ENCODE assay signal across 17 mouse cellular contexts in the genomic region with DNA sequence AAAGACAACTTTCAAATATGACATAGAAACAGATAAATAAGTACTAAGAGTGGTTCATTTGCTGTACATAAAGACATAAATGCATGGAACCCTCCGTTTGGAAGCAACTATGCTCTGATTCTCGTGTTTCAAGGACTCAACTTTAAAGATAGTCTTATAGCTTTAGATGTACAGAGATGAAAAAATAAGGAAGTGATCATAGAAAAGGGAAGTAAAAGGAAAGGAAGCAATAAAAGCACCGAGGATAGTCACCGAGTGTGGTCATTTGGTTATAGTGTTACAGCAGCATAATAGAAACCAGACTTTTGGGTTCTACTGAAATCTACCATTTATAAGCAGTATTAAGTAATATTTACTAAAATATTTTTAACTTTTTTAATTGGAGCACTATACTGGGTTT. TPM values are rescaled to one million over a fixed set of nuclear protein-coding genes. Genes with fewer than 3 reads are reported as not detected.
"Had no signal": no experiment of that assay in that cellular context is flagged by ENCODE, and none has a peak within 500 bp of the region (broad histone marks: within the 10 kb centered on the region; RNA-seq: fewer than 3 reads in every experiment).

No protein-coding gene starts in this region.

- H3K4me3 ChIP-seq: limb, embryonic 12.5 days; midbrain, embryonic 13.5 days; neural tube, embryonic 13.5 days had no signal

- H3K27me3 ChIP-seq: limb, embryonic 12.5 days; midbrain, embryonic 13.5 days; neural tube, embryonic 13.5 days had no signal

- H3K36me3 ChIP-seq: limb, embryonic 12.5 days; midbrain, embryonic 13.5 days; neural tube, embryonic 13.5 days had no signal

- H3K9me3 ChIP-seq: limb, embryonic 12.5 days; midbrain, embryonic 13.5 days; neural tube, embryonic 13.5 days had no signal

- ATAC-seq: midbrain, embryonic 13.5 days had no signal

- H3K4me1 ChIP-seq: limb, embryonic 12.5 days; midbrain, embryonic 13.5 days; neural tube, embryonic 13.5 days had no signal

- DNase-seq: kidney, adult 11 months; kidney, adult 9 months; kidney, postnatal 36 days; liver; lung, embryonic 14.5 days; lung, postnatal 14 days; right cerebral cortex, postnatal 14 days; thymus, adult 18-20 months; thymus, postnatal 25 days had no signal

RNA-seq across cellular contexts. Expression of a gene that starts 4.0 kb away (rescaled TPM):
- polyA plus RNA-seq: midbrain, embryonic 13.5 days; neural tube, embryonic 13.5 days had no signal

RNA-seq across cellular contexts. Expression of a gene that starts 38.7 kb away (rescaled TPM):
- polyA plus RNA-seq: kidney, postnatal 0 days; liver, embryonic 14.5 days; lung, embryonic 14.5 days; macrophage; stomach, embryonic 14.5 days; urinary bladder, adult 2 months had no signal
